Mouse (Mus musculus) B cell, adult 2 months (primary cell): Measurements from ENCODE around the gene 2010315B03Rik.
"Not testable (repeated sequence)": the region's sequence is repeated elsewhere in the genome, so short reads cannot be mapped to it uniquely, and the experiment has no call there.

Experiments
- DNase-seq, 2 experiments: peaks; one replicate each; pipeline ENCODE4 v3.0.0; 2022

Gene 2010315B03Rik

GRCm38 (mm10) chr9:124312171-124313142 is at the start of gene 2010315B03Rik:
TSS of gene 2010315B03Rik (minus strand) at chr9:124312696.
- peak; percentile 84 to 85 for DNase-seq

DNA sequence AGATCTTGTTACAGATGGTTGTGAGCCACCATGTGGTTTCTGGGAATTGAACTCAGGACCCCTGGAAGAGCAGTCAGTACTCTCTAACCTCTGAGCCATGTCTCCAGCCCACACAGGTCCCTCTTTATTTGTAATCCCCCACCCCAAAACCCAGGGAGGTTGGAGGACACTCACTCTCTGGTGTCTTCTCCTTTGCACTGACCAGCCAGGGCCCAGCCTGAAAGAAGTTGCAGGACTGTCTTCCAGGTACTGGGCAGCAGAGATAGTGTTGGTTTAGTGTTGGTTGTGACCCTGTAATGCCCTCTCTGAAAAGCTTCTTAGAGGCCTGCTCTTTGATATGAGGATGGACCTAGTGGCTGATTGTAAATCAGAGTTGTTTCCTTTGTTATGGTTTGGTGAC is 994 bp downstream of the 2010315B03Rik start:
- DNase-seq = no peak

- no peak for DNase-seq
Measured at GRCm38 (mm10) chr9:124288329-124288728, 24.2 kb downstream of the 2010315B03Rik start.

- peak; percentile 74 to 78 for DNase-seq
Measured at GRCm38 (mm10) chr9:124281912-124282686, 30.4 kb downstream of the 2010315B03Rik start.

DNA sequence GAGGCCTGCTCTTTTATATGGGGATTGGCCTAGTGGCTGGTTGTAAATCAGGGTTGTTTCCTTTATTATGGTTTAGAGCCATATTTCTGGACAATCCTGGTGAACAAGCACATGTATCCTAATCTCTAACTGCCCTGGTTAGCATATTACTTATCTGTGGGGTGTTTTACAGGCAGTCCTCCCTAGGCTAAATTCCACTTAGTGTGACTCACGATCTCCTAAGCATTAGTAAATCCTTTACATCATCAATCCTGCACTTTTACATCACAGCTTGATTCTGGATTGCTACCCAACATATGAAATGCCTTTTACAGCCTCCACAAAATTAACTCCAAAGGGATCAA is 31.1 kb downstream of the 2010315B03Rik start:
- DNase-seq = no peak

DNA sequence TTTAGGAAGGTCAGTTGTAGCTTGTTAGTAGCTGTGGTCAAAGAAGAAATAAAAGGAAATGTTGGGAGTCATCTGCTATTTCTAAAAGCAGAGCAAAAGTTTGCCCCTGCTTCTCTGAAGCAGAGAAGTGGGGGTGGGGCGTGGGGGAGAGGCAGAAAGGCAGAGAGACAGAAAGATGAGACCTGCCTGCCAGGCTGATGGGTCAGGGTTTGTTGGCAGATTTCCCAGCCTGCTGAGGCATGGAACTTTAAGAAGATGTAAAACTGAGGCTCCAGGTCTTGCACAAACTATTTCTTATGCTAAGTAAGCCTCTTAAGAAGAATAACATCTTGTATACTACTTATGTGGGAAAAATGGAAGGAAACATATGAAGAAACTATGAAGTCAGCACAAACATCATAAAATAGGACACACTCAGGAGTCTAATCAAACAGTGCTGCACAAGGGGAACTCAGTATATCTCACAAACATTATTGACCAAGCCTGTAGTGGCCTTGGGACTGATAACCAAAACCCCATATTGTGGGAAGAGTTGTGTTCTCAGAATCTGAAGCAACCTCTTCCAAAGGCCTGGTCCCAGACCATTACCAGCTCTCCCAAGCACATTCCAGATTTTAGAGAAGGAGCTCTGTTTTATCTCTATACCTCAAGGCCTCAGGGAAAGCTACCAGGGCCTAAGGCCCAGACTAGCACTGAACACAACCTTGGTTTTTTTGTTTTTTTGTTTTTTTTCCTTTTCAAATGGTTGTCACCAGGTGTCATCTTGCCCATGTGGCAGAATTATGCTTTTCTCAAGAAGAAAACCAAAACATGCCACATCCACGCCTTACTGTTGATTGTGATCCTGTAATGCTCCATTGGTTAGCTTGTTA is 31.7 kb downstream of the 2010315B03Rik start:
- DNase-seq = no peak

DNA sequence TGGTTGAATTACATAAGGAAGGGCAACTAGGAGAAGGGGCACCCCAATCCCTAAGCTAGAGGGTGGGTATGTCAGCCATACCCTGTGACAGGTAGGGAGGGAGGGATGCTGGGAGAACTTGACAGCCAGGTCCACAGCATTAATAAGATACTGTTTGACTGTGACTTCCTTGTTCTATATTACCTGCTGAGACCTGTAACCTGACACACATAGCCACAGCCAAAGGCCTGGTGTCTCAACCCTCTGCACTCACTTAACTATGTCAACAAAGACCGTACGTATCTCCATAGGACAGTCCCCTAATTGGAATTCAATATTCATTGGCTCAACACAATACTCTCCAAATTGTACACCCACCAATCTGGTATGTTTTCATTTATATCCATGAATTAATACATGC is 33.2 kb downstream of the 2010315B03Rik start:
- no peak for DNase-seq

- DNase-seq = peak in 1 of 2 experiments; percentile 28
Measured at GRCm38 (mm10) chr9:124275064-124275463, 37.4 kb downstream of the 2010315B03Rik start.

GRCm38 (mm10) chr9:124273172-124273571 is 39.3 kb downstream of the 2010315B03Rik start:
- DNase-seq = no peak

DNA sequence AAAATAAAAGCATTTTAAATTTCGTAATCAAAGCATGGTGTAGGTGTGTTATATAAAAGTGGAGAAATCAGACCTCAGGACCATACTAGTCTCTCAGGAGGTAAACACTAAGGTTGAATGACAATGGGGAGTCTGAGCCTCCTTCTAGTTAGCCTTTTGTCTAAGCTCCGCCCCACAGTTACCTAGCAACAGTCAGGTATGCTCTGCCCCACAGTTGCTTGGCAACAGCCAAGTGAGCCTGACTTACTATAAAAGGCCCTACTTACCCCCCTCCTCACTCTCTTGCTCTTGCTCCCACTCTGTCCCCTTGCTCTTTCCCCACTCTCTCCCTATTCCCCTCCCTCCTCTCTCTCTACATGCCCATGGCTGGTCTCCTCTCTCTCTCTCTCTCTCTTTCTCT is 44.6 kb downstream of the 2010315B03Rik start:
- DNase-seq = no peak

DNA sequence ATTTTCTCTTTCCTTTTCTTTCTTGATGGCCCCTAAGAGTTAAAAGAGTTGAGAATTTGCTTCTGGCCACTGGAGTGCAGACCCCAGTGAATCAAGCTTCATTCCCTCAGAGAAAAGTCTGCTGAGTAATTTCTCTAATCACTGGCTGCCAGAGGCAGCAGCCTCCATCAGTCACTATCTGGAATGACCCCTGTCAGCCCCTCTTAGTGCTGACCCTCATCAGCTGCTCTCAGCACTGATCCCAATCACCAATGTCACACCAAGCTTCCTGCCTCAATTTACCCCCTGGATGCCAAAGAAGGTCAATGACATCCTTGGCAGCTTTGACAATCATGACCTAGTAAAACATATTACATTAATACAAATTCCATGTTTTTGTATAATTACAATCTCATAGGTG is 45.0 kb downstream of the 2010315B03Rik start:
- DNase-seq = no peak

GRCm38 (mm10) chr9:124262987-124263717 is 49.3 kb downstream of the 2010315B03Rik start:
- no peak for DNase-seq

DNA sequence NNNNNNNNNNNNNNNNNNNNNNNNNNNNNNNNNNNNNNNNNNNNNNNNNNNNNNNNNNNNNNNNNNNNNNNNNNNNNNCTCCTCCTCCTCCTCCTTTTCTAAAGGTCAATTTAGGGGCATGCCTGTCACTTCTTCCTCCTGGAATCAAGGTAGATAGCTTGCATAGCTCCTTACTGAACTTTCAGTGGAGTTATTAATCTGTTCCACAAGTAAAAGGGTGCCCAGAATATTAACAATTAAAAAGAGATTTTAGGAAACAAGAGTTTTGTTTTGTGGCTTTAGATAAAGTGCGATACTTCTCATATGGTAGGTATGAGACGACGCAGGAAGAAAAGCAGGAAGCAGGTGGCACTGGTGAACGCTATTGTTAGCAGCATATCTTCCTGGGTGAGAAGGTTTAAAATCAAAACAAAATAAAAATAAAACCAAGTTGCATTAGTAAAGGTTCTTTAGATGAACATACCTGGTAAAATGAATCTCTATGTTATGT is 54.4 kb downstream of the 2010315B03Rik start:
- DNase-seq = no peak

GRCm38 (mm10) chr9:124257200-124258066 is 55.1 kb downstream of the 2010315B03Rik start:
- peak; percentile 34 to 35 for DNase-seq

DNA sequence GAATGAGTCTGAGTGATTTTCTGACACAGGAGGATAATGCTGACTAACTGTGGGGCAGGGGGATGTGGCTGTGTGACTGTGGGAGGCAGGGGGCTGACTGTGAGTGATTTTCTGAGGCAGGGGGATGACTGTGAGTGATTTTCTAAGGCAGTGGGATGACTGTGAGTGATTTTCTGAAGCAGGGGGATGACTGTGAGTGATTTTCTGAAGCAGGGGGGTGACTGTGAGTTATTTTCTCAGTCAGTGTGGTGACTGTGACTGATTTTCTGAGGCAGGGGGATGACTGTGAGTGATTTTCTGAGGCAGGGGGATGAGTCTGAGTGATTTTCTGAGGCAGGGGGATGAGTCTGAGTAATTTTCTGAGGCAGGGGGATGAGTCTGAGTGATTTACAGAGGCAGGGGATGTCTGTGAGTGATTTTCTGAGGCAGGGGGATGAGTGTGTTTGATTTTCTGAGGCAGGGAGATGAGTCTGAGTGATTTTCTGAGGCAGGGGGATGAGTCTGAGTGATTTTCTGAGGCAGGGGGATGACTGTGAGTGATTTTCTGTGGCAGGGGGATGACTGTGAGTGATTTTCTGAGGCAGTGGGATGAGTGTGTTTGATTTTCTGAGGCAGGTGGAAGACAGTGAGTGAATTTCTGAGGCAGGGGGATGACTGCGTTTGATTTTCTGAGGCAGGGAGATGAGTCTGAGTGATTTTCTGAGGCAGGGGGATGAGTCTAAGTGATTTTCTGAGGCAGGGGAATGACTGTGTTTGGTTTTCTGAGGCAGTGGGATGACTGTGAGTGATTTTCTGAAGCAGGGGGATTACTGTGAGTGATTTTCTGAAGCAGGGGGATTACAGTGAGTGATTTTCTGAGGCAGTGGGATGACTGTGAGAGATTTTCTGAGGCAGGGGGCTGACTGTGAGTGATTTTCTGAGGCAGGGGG is 56.0 kb downstream of the 2010315B03Rik start:
- DNase-seq = not testable (repeated sequence)

DNA sequence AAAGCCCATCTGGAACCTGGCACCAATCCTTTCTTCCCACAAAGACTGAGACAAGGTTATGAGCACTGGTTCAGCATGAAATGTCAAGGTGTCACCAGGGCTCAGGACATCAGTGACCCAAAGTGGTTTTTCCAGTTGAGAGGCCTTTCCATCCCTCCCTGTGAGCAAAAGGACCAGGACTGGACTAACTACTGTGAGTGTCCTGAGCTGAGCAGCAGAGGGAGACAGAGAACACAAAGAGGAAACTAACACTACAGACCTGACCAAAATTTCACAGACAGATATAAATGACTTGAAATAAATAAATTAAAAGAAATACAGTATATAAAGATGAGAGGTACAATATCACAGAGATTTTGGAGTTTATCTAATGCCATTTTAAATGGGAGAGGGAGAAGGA is 61.1 kb downstream of the 2010315B03Rik start:
- DNase-seq = no peak
